Mouse (Mus musculus) frontal cortex, adult (tissue): ENCODE results near the gene Bcan.

ENCODE experiments used
- ATAC-seq: cut with Nextera tagmentation; 2 replicates; pipeline ENCODE4 v1.9.2; 2017; ENCODE audit warnings: mild to moderate bottlenecking, moderate library complexity, mixed read lengths; ENCODE audit not compliant: low TSS enrichment

The Bcan gene

DNA sequence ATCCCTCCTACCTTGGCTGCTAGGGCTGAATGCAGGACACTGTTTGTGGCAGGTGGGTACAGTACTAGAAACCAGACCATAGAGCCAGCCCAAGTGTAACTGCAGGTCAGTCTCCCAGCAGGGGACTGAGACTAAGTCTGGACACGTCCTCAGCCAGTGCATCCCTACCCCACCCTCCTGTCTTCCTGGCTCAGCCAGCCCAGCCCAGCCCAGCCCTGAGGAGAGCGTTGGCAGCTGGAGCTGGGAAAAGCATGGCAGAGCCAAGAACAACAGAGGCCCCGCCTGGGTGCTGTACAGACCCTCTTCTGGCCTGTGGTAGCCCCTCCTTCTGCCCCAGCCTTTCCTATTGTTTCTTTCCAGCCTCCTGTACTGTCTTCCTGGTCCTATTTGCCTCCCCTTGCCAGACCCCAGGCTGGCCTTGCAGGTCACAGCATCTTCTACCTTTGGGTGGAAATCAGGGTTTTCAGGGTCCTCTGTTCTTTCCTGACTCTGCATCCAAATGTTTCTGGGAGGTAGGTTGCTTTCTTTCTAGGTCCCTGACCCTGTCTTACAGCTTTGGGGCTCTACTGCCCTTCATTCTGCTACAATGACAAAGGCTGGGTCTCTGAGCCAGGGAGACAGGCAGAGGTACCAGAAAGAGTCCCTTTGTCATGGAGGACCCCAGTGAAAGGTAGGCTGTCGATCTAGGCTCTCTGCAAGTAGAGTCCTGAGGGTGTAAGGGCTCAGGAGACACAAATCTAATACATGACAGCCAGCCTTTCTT, 55.0 kb downstream of the Bcan start:
- ATAC-seq = no peak

DNA sequence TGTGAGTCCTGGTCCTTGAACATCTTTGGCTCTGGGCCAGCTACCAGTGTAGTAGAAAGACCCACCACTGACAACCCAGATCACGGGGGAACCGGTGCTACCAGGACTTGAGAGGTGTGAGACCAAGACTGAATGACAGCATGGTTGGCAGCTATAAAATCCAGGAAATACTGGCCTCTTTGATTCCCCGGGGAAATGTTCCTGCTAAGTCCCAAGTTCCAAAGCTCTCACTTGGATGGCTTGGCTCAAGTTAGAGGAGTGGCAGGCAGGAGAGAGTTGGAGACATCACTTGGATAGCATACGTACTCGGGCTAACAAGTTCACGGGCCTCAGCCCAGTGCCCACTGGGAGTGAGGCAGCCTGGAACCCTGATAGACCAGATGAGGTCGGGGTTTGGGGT, 56.4 kb downstream of the Bcan start:
- ATAC-seq = no peak

DNA sequence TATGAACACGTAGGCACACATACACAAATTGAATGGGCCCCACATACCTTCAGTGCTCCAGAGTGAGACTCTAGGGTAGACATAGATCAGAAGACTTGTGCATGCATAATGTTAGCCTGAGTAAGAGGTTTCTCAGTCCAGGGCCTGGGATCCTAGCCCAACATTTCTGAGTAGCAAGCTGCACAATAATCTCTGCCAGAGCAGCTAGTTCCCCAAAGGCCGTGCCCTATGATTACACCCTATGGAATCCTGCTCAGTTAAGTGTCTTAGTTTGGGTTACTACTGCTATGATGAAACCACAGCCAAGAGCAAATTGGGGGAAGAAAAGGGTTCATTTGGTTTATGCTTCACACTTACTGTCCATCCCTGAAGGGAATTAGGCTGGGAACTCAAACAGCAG, 57.6 kb downstream of the Bcan start:
- ATAC-seq = no peak

DNA sequence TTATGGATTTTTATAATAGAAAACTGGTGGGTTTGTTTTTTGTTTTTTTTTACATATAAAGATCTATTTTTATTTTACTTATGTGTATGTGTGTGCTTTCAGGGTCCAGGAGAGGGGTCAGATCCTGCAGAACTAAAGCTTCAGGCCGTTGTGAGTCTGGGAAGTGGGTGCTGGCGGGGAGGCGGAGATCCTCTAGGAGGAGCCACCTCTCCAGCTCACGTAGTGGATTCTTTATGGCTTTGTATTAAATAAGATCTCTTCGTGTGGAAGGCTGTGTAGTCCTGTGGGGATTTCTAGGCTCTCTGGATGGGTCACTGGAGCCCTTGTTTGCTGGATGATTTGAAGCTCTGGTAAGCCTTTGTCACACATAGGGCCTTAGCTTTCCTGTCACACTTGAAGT, 59.4 kb downstream of the Bcan start:
- ATAC-seq = no peak
